Mouse (Mus musculus): ENCODE data around the gene Atg2a. TPM values are rescaled to one million over a fixed set of nuclear protein-coding genes. Genes with fewer than 3 reads are reported as not detected.

Atg2a gene
- polyA plus RNA-seq, 1 experiment from 2014 or later = 7.0 TPM

GRCm38 (mm10) chr19:6235084-6236052, 6.1 kb upstream of the Atg2a start, which contains the start of gene Ppp2r5b:
TSS of gene Ppp2r5b (minus strand) at chr19:6235872.
- 2% methylated on average over 48 of the region's 48 CpGs for WGBS
- H3K27me3 ChIP-seq (ENCODE audit: insufficient read depth, low read length) = no peaks in the 10 kb centered on the region
- no peaks in the 10 kb centered on the region for H3K9me3 ChIP-seq (replicated peaks; ENCODE audit: low read length)
- DNase-seq (ENCODE audit: low spot score) (peak; percentile 95), ATAC-seq (replicated peaks; ENCODE audit: low FRiP score, low read depth) (peak; percentile 89)
- H3K9ac ChIP-seq (ENCODE audit: low read depth, low read length) = peak within 1 kb of the TSS; percentile 85
- peak within 1 kb of the TSS; percentile 76 for H3K4me2 ChIP-seq (ENCODE audit: low read length)
- peak within 1 kb of the TSS; percentile 94 for H3K27ac ChIP-seq
- peak; percentile 61 for TF ChIP-seq CTCF (IDR thresholded peaks at IDR 0.05; ENCODE audit: low read depth)
- H3K4me3 ChIP-seq (replicated peaks; ENCODE audit: low read depth, low read length) = peak within 1 kb of the TSS; percentile 76
- H3K4me1 ChIP-seq (replicated peaks; ENCODE audit: insufficient read depth, low read length) = peaks cover 15% of the 10 kb centered on the region
- H3K36me3 ChIP-seq (ENCODE audit: insufficient read depth, low read length) = peaks cover 14% of the 10 kb centered on the region; the same call in 1 of the 2 replicates

DNA sequence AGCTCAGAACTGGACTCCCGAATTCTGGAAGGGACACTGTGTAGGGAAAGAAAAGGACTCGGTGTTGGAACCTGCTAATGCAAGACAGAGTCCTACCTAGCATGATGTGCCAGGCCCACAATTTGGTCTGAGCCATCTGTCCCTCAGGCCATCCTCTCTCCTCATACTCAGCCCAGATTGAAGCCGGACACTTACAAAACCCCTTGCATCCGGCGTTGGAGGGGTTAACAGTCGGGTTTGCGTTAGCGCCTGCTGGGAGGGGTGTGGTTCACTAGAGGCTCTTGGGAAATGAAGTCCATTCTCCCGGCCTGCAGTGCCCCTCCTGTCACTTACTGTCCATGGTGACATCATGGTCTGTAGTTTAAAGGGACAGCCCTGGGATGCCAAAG, 5.4 kb upstream of the Atg2a start:
- Histone ChIP-seq H3K9ac (ENCODE audit: low read depth, low read length) (peak overlapping the region; percentile 85), H3K4me3 (replicated peaks; ENCODE audit: low read depth, low read length) (peak overlapping the region; percentile 76), H3K36me3 (ENCODE audit: insufficient read depth, low read length) (peaks cover 7% of the 10 kb centered on the region; the same call in 1 of the 2 replicates), H3K9me3 (replicated peaks; ENCODE audit: low read length) (no peaks in the 10 kb centered on the region), H3K27ac (peak overlapping the region; percentile 94), H3K27me3 (ENCODE audit: insufficient read depth, low read length) (no peaks in the 10 kb centered on the region), H3K4me2 (ENCODE audit: low read length) (peak overlapping the region; percentile 76), H3K4me1 (replicated peaks; ENCODE audit: insufficient read depth, low read length) (peaks cover 15% of the 10 kb centered on the region)
- ATAC-seq (replicated peaks; ENCODE audit: low FRiP score, low read depth) = peak; percentile 87
- DNase-seq (ENCODE audit: low spot score) = peak; percentile 97
- no peak; the same call in 1 of the 2 replicates for TF ChIP-seq CTCF (IDR thresholded peaks at IDR 0.05; ENCODE audit: low read depth)
- 0% methylated on average over 9 of the region's 9 CpGs for WGBS

DNA sequence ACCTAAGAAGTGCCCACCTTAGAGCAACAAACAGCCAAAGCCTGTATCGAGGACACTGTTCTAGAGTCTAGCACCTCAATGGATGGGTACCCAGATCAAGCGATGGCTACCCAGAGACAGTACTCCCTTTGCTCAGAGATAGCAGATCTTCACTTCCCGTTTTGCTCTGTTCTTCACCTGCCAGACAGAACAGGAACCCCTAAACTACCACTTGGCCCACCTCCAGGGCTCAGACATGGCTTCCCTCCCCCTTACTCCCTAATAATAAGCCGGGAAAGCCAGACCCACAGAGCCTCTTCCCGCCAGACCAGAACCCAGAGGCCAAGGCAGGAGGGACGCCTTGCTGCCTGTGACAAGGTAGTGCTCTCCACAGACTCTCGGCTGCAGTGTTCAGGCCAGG, 4.6 kb upstream of the Atg2a start:
- Histone ChIP-seq H3K27me3 (ENCODE audit: insufficient read depth, low read length) (no peaks in the 10 kb centered on the region), H3K9ac (ENCODE audit: low read depth, low read length) (no peak overlapping the region), H3K4me2 (ENCODE audit: low read length) (no peak overlapping the region), H3K9me3 (replicated peaks; ENCODE audit: low read length) (no peaks in the 10 kb centered on the region), H3K4me1 (replicated peaks; ENCODE audit: insufficient read depth, low read length) (peaks cover 15% of the 10 kb centered on the region), H3K4me3 (replicated peaks; ENCODE audit: low read depth, low read length) (no peak overlapping the region), H3K27ac (no peak overlapping the region), H3K36me3 (ENCODE audit: insufficient read depth, low read length) (0 out of 2 replicates have a peak, but pooled peaks cover 4% of the 10 kb centered on the region)
- WGBS = 68% methylated on average over 7 of the region's 7 CpGs
- DNase-seq (ENCODE audit: low spot score) = no peak
- no peak for ATAC-seq (replicated peaks; ENCODE audit: low FRiP score, low read depth)
- TF ChIP-seq CTCF (IDR thresholded peaks at IDR 0.05; ENCODE audit: low read depth) = no peak

DNA sequence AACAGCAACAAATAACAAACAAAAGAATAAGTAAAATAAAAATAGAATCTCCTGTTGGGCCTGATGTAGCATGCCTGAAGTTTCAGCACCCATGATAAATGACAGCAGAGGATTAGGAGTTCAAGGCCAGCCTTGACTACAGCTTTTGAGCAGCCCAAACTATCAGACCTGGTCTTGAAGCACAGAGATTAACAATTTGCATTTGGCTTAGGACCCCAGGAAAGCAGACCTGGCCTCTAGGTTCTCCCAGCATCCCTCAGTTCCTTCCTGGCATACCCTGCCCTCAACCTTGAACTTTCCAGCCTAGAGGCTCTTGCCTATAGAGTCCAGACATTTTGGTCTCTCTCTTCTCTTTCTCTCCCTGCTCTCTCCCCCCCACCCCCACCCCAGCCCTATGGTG, 2.7 kb upstream of the Atg2a start:
- H3K9ac ChIP-seq (ENCODE audit: low read depth, low read length) = no peak overlapping the region
- ATAC-seq (replicated peaks; ENCODE audit: low FRiP score, low read depth) (no peak), DNase-seq (ENCODE audit: low spot score) (no peak)
- TF ChIP-seq CTCF (IDR thresholded peaks at IDR 0.05; ENCODE audit: low read depth) = no peak
- H3K4me1 ChIP-seq (replicated peaks; ENCODE audit: insufficient read depth, low read length) = peaks cover 24% of the 10 kb centered on the region
- H3K4me2 ChIP-seq (ENCODE audit: low read length) = no peak overlapping the region
- H3K36me3 ChIP-seq (ENCODE audit: insufficient read depth, low read length) = no peaks in the 10 kb centered on the region
- H3K27ac ChIP-seq = no peak overlapping the region
- no peaks in the 10 kb centered on the region for H3K9me3 ChIP-seq (replicated peaks; ENCODE audit: low read length)
- H3K4me3 ChIP-seq (replicated peaks; ENCODE audit: low read depth, low read length) = no peak overlapping the region
- H3K27me3 ChIP-seq (ENCODE audit: insufficient read depth, low read length) = no peaks in the 10 kb centered on the region

- Histone ChIP-seq H3K4me1 (replicated peaks; ENCODE audit: insufficient read depth, low read length) (peaks cover 14% of the 10 kb centered on the region), H3K4me3 (replicated peaks; ENCODE audit: low read depth, low read length) (no peak overlapping the region), H3K27ac (no peak overlapping the region), H3K9me3 (replicated peaks; ENCODE audit: low read length) (no peaks in the 10 kb centered on the region), H3K9ac (ENCODE audit: low read depth, low read length) (no peak overlapping the region), H3K27me3 (ENCODE audit: insufficient read depth, low read length) (no peaks in the 10 kb centered on the region), H3K36me3 (ENCODE audit: insufficient read depth, low read length) (peaks cover 4% of the 10 kb centered on the region; the same call in 1 of the 2 replicates), H3K4me2 (ENCODE audit: low read length) (no peak overlapping the region)
- DNase-seq (ENCODE audit: low spot score) (no peak), ATAC-seq (replicated peaks; ENCODE audit: low FRiP score, low read depth) (no peak)
- TF ChIP-seq CTCF (IDR thresholded peaks at IDR 0.05; ENCODE audit: low read depth) = no peak
- 52% methylated on average over 1 of the region's 1 CpGs for WGBS
Observed at GRCm38 (mm10) chr19:6240136-6240535, 1.3 kb upstream of the Atg2a start.

- H3K4me1 ChIP-seq (replicated peaks; ENCODE audit: insufficient read depth, low read length) = peaks cover 12% of the 10 kb centered on the region
- no peak for TF ChIP-seq CTCF (IDR thresholded peaks at IDR 0.05; ENCODE audit: low read depth)
- H3K9ac ChIP-seq (ENCODE audit: low read depth, low read length) = no peak overlapping the region
- no peak overlapping the region for H3K27ac ChIP-seq
- WGBS = 38% methylated on average over 5 of the region's 5 CpGs
- H3K4me2 ChIP-seq (ENCODE audit: low read length) = 0 out of 2 replicates have a peak overlapping the region, but pooled peaks have one; percentile 28
- H3K36me3 ChIP-seq (ENCODE audit: insufficient read depth, low read length) = peaks cover 8% of the 10 kb centered on the region; the same call in 1 of the 2 replicates
- no peaks in the 10 kb centered on the region for H3K27me3 ChIP-seq (ENCODE audit: insufficient read depth, low read length)
- H3K9me3 ChIP-seq (replicated peaks; ENCODE audit: low read length) = no peaks in the 10 kb centered on the region
- DNase-seq (ENCODE audit: low spot score) (no peak), ATAC-seq (replicated peaks; ENCODE audit: low FRiP score, low read depth) (no peak)
- H3K4me3 ChIP-seq (replicated peaks; ENCODE audit: low read depth, low read length) = no peak overlapping the region
Observed at GRCm38 (mm10) chr19:6240725-6241124, 743 bp upstream of the Atg2a start.

Measured in kidney, postnatal 0 days (tissue).